In genomic region chr16:42004166-42004565, GRCm38 (mm10) we compare ENCODE assay signal across 31 mouse cellular contexts.
A peak's percentile ranks its signal among the peaks of the same experiment; 100 is the strongest.
DNase-seq lines count a peak whose midpoint lies in the region; ATAC-seq lines count a peak whose summit lies in the region.
"Had no signal": no experiment of that assay in that cellular context is flagged by ENCODE, and none has a peak within 500 bp of the region (broad histone marks: within the 10 kb centered on the region; RNA-seq: fewer than 3 reads in every experiment).

No protein-coding gene starts in this region.

- no peak overlapping the region for H3K9ac ChIP-seq in forebrain, embryonic 16.5 days (replicated peaks; ENCODE audit: low read depth, low read length)
- H3K9ac ChIP-seq: embryonic facial prominence, embryonic 15.5 days; heart, embryonic 15.5 days; kidney, embryonic 15.5 days; limb, embryonic 15.5 days; liver, embryonic 13.5 days; midbrain, embryonic 13.5 days; neural tube, embryonic 13.5 days had no signal

- no peaks in the 10 kb centered on the region for H3K9me3 ChIP-seq in forebrain, embryonic 16.5 days (ENCODE audit: control insufficient read depth, low read length)
- H3K9me3 ChIP-seq in forebrain, embryonic 10.5 days = no peaks in the 10 kb centered on the region
- H3K9me3 ChIP-seq: embryonic facial prominence, embryonic 10.5 days; embryonic facial prominence, embryonic 15.5 days; heart, embryonic 10.5 days; heart, embryonic 15.5 days; kidney, embryonic 15.5 days; limb, embryonic 10.5 days; limb, embryonic 15.5 days; liver, embryonic 13.5 days; midbrain, embryonic 13.5 days; neural tube, embryonic 13.5 days had no signal

- ATAC-seq in forebrain, embryonic 16.5 days = peak; percentile 49; the same call in 1 of the 2 replicates
- ATAC-seq: CD4-positive, CD25-positive, alpha-beta regulatory T cell, adult 4 months; hindbrain, embryonic 16.5 days; lung, postnatal 0 days; midbrain, embryonic 13.5 days had no signal

- H3K4me3 ChIP-seq in forebrain, embryonic 16.5 days (replicated peaks; ENCODE audit: low read length) = no peak overlapping the region
- no peak overlapping the region for H3K4me3 ChIP-seq in forebrain, embryonic 10.5 days
- H3K4me3 ChIP-seq: embryonic facial prominence, embryonic 10.5 days; embryonic facial prominence, embryonic 15.5 days; heart, embryonic 10.5 days; heart, embryonic 15.5 days; kidney, embryonic 15.5 days; layer of hippocampus, adult 2 months; limb, embryonic 10.5 days; limb, embryonic 15.5 days; liver, embryonic 13.5 days; midbrain, embryonic 13.5 days; neural tube, embryonic 13.5 days had no signal

- DNase-seq in forebrain, embryonic 10.5 days (ENCODE audit: extremely low spot score, low spot score) = no peak
- peak; percentile 49 for DNase-seq in layer of hippocampus, adult 9-10 months (ENCODE audit: low spot score)
- DNase-seq in layer of hippocampus, postnatal 25 days (ENCODE audit: extremely low spot score in 1 of 2, low spot score in 1 of 2) = no peak
- peak; percentile 15 to 23 for DNase-seq in left cerebral cortex, postnatal 14 days (ENCODE audit: low spot score in 2 of 2)
- DNase-seq in left cerebral cortex, postnatal 10 days (ENCODE audit: extremely low spot score in 1 of 2, low spot score in 2 of 2) = no peak
- no peak for DNase-seq in gastrocnemius, postnatal 14 days
- DNase-seq: adrenal gland, postnatal 14 days; cerebellum, adult 18-20 months; cerebellum, postnatal 14 days; gastrocnemius, postnatal 25 days; heart, adult 11 months; kidney, adult 18-20 months; kidney, postnatal 25 days; liver, embryonic 13.5 days; lung, adult 18-20 months; thymus, postnatal 4 days had no signal

- H3K4me1 ChIP-seq in forebrain, embryonic 16.5 days (replicated peaks; ENCODE audit: control insufficient read depth, insufficient read depth, low read length) = no peaks in the 10 kb centered on the region
- H3K4me1 ChIP-seq in forebrain, embryonic 10.5 days = no peaks in the 10 kb centered on the region
- H3K4me1 ChIP-seq: embryonic facial prominence, embryonic 10.5 days; embryonic facial prominence, embryonic 15.5 days; heart, embryonic 10.5 days; heart, embryonic 15.5 days; kidney, embryonic 15.5 days; limb, embryonic 10.5 days; limb, embryonic 15.5 days; liver, embryonic 13.5 days; midbrain, embryonic 13.5 days; neural tube, embryonic 13.5 days had no signal

- WGBS in forebrain, embryonic 16.5 days = 53% methylated on average over 1 of the region's 1 CpGs
- 76% methylated on average over 1 of the region's 1 CpGs for WGBS in forebrain, embryonic 10.5 days

- H3K27ac ChIP-seq in forebrain, embryonic 16.5 days (ENCODE audit: low read length) = no peak overlapping the region
- H3K27ac ChIP-seq in forebrain, embryonic 10.5 days = no peak overlapping the region
- H3K27ac ChIP-seq: embryonic facial prominence, embryonic 10.5 days; embryonic facial prominence, embryonic 15.5 days; heart, embryonic 10.5 days; heart, embryonic 15.5 days; kidney, embryonic 15.5 days; layer of hippocampus, adult 2 months; limb, embryonic 10.5 days; limb, embryonic 15.5 days; liver, embryonic 13.5 days; macrophage; midbrain, embryonic 13.5 days; neural tube, embryonic 13.5 days had no signal

- intact Hi-C loops in left cerebral cortex, postnatal 14 days (cut with DNase I) = loop anchor here (2.0 kb wide), 1 partner anchor 75 kb away; no protein-coding TSS in a partner anchor
- intact Hi-C loops in left cerebral cortex, postnatal 10 days (cut with DNase I) = no loop called here
- intact Hi-C loops in gastrocnemius, postnatal 14 days (cut with DNase I; ENCODE audit: low total_unique reads) = no loop called here

- H3K36me3 ChIP-seq in forebrain, embryonic 16.5 days (ENCODE audit: control insufficient read depth, insufficient read depth) = no peaks in the 10 kb centered on the region
- no peaks in the 10 kb centered on the region for H3K36me3 ChIP-seq in forebrain, embryonic 10.5 days (replicated peaks)
- H3K36me3 ChIP-seq: embryonic facial prominence, embryonic 10.5 days; embryonic facial prominence, embryonic 15.5 days; heart, embryonic 10.5 days; heart, embryonic 15.5 days; kidney, embryonic 15.5 days; limb, embryonic 10.5 days; limb, embryonic 15.5 days; liver, embryonic 13.5 days; midbrain, embryonic 13.5 days; neural tube, embryonic 13.5 days had no signal

- no peak overlapping the region for H3K4me2 ChIP-seq in forebrain, embryonic 16.5 days (ENCODE audit: low read length)
- H3K4me2 ChIP-seq: embryonic facial prominence, embryonic 15.5 days; heart, embryonic 15.5 days; kidney, embryonic 15.5 days; limb, embryonic 15.5 days; liver, embryonic 13.5 days; midbrain, embryonic 13.5 days; neural tube, embryonic 13.5 days had no signal

- H3K27me3 ChIP-seq in forebrain, embryonic 16.5 days (replicated peaks; ENCODE audit: control insufficient read depth, insufficient read depth, low read length) = no peaks in the 10 kb centered on the region
- H3K27me3 ChIP-seq in forebrain, embryonic 10.5 days (ENCODE audit: poor library complexity, severe bottlenecking) = no peaks in the 10 kb centered on the region
- H3K27me3 ChIP-seq: embryonic facial prominence, embryonic 15.5 days; heart, embryonic 15.5 days; kidney, embryonic 15.5 days; limb, embryonic 15.5 days; liver, embryonic 13.5 days; midbrain, embryonic 13.5 days; neural tube, embryonic 13.5 days had no signal

Comparison
In these comparisons a context has a peak if more than half of its experiments do, and no peak if none do; other contexts are left out.
1. DNase-seq: peak in layer of hippocampus, adult 9-10 months (single experiment) and left cerebral cortex, postnatal 14 days (2 of 2); none in forebrain, embryonic 10.5 days (single experiment), layer of hippocampus, postnatal 25 days (0 of 2), left cerebral cortex, postnatal 10 days (0 of 2) and gastrocnemius, postnatal 14 days (single experiment).